Mouse (Mus musculus) MEL (cell line): ENCODE measurements around the gene Rtl1.

Source experiments
- CTCF ChIP-seq, 3 experiments: IDR thresholded peaks in 2 of 3; conservative IDR thresholded peaks in 1 of 3; 2 replicates each; pipeline ENCODE4 v1.5.1; 2011 to 2012; ENCODE audit warnings: low read length in 3 of 3, low read depth in 2 of 3, mild to moderate bottlenecking in 2 of 3, improper control_type of control experiment in 1 of 3, inconsistent platforms in 1 of 3, mixed read lengths in 1 of 3, moderate library complexity in 1 of 3; ENCODE audit not compliant: control insufficient read depth in 1 of 3, insufficient read depth in 1 of 3, poor library complexity in 1 of 3, severe bottlenecking in 1 of 3
- EP300 ChIP-seq, 2 experiments: IDR thresholded peaks; 2 replicates each; pipeline ENCODE4 v1.6.1; 2011; ENCODE audit warnings: improper control_type of control experiment in 2 of 2, low read length in 2 of 2, low read depth in 1 of 2, mild to moderate bottlenecking in 1 of 2
- GATA1 ChIP-seq: IDR thresholded peaks from 2 replicates; pipeline ENCODE4 v1.6.1; 2011; ENCODE audit warnings: low read depth, low read length, improper control_type of control experiment
- MAFK ChIP-seq: IDR thresholded peaks from 2 replicates; pipeline ENCODE4 v1.6.1; 2011; ENCODE audit warnings: low read depth, mild to moderate bottlenecking, low read length, improper control_type of control experiment, borderline replicate concordance
- MXI1 ChIP-seq: IDR thresholded peaks from 2 replicates; pipeline ENCODE4 v1.6.1; 2011; ENCODE audit warnings: mild to moderate bottlenecking, low read depth, low read length, improper control_type of control experiment
- MYC ChIP-seq: IDR thresholded peaks from 2 replicates; pipeline ENCODE4 v1.6.1; 2011; ENCODE audit warnings: low read depth, mild to moderate bottlenecking, low read length, improper control_type of control experiment, moderate library complexity
- POLR2A ChIP-seq, 2 experiments: IDR thresholded peaks; 2 replicates each; pipeline ENCODE4 v1.6.1; 2011 to 2012; ENCODE audit warnings: low read length in 2 of 2, mild to moderate bottlenecking in 2 of 2, control low read depth in 1 of 2, improper control_type of control experiment in 1 of 2, low read depth in 1 of 2, moderate library complexity in 1 of 2; ENCODE audit not compliant: control insufficient read depth in 1 of 2, insufficient read depth in 1 of 2, poor library complexity in 1 of 2
- TAL1 ChIP-seq: IDR thresholded peaks from 2 replicates; pipeline ENCODE4 v1.6.1; 2012; ENCODE audit warnings: mild to moderate bottlenecking, inconsistent platforms, low read length, moderate library complexity, mixed read lengths
- TBP ChIP-seq: IDR thresholded peaks from 2 replicates; pipeline ENCODE4 v1.8.0; 2011; ENCODE audit warnings: low read depth, low read length, improper control_type of control experiment
- UBTF ChIP-seq: IDR thresholded peaks from 2 replicates; pipeline ENCODE4 v1.6.1; 2012; ENCODE audit warnings: low read depth, mild to moderate bottlenecking, inconsistent platforms, low read length, improper control_type of control experiment, moderate library complexity, borderline replicate concordance; ENCODE audit not compliant: insufficient read depth
- USF1 ChIP-seq: IDR thresholded peaks from 2 replicates; pipeline ENCODE4 v1.6.1; 2014; ENCODE audit warnings: low read depth, mild to moderate bottlenecking, inconsistent platforms, low read length, improper control_type of control experiment, moderate library complexity
- ZMIZ1 ChIP-seq: IDR thresholded peaks from 2 replicates; pipeline ENCODE4 v1.6.1; 2012; ENCODE audit warnings: low read depth, mild to moderate bottlenecking, inconsistent platforms, low read length, improper control_type of control experiment, moderate library complexity

DNA sequence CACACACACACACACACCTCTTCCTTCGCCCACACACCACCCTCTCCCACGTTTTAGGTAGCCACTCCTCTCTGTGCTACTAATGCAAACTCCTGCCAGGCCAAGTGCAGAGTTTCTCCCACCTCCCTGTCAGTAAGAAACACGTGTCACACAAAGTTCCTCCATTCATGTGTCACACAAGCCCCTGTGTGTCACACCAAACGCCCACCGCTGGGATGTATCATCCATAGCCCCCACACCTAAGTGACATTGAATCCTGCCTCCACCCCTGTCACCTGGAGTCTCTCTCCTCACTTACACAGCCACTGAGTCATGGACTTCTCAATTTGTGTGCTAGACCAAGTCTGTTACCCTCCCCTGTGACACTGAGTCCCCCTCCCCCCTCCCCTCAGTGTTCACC lies 17.9 kb downstream of the Rtl1 start:
- TF ChIP-seq MAFK, result no peak
- TF ChIP-seq USF1, result no peak
- no peak for TF ChIP-seq ZMIZ1
- TF ChIP-seq CTCF (IDR thresholded peaks at IDR 0.05 in 2 of 3, conservative IDR thresholded peaks at IDR 0.05 in 1 of 3; ENCODE audit: control insufficient read depth in 1 of 3, insufficient read depth in 1 of 3, low read depth in 2 of 3, low read length in 3 of 3, poor library complexity in 1 of 3, severe bottlenecking in 1 of 3), result no peak
- no peak for TF ChIP-seq UBTF
- no peak for TF ChIP-seq POLR2A (IDR thresholded peaks at IDR 0.05; ENCODE audit: control insufficient read depth in 1 of 2, insufficient read depth in 1 of 2, low read depth in 1 of 2, low read length in 2 of 2, poor library complexity in 1 of 2)
- TF ChIP-seq MXI1, result no peak
- TF ChIP-seq MYC, result no peak
- no peak for TF ChIP-seq GATA1
- TF ChIP-seq TAL1, result no peak
- TF ChIP-seq TBP, result no peak
- no peak for TF ChIP-seq EP300 (IDR thresholded peaks at IDR 0.05; ENCODE audit: low read depth in 1 of 2, low read length in 2 of 2)
